23 mouse cellular contexts compared by ENCODE assay signal in genomic region chr1:193516395-193516794, GRCm38 (mm10).
A peak's percentile ranks its signal among the peaks of the same experiment; 100 is the strongest.
DNase-seq lines count a peak whose midpoint lies in the region; ATAC-seq and TF ChIP-seq lines count a peak whose summit lies in the region.
"Had no signal": no experiment of that assay in that cellular context is flagged by ENCODE, and none has a peak within 500 bp of the region (broad histone marks: within the 10 kb centered on the region; RNA-seq: fewer than 3 reads in every experiment).

No protein-coding gene starts in this region.

- no peak for ATAC-seq in lung, embryonic 14.5 days (ENCODE audit: insufficient read depth)
- no peak for ATAC-seq in embryonic facial prominence, embryonic 14.5 days (ENCODE audit: low read depth)
- no peak for ATAC-seq in megakaryocyte-erythroid progenitor cell, adult 5-6 weeks (replicated peaks; ENCODE audit: low FRiP score, low TSS enrichment, poor library complexity, severe bottlenecking)
- ATAC-seq: forebrain, embryonic 15.5 days; hindbrain, embryonic 16.5 days had no signal

- WGBS in lung, embryonic 14.5 days: 52% methylated on average over 3 of the region's 3 CpGs
- 60% methylated on average over 3 of the region's 3 CpGs for WGBS in embryonic facial prominence, embryonic 14.5 days

- H3K4me2 ChIP-seq in lung, embryonic 14.5 days: no peak overlapping the region
- H3K4me2 ChIP-seq in embryonic facial prominence, embryonic 14.5 days (ENCODE audit: low read depth, low read length): no peak overlapping the region
- peak overlapping the region; percentile 49 for H3K4me2 ChIP-seq in myocyte (ENCODE audit: low read depth)
- H3K4me2 ChIP-seq: forebrain, embryonic 15.5 days; kidney, embryonic 15.5 days; liver, embryonic 13.5 days; midbrain, embryonic 11.5 days; neural tube, embryonic 13.5 days had no signal

- no peaks in the 10 kb centered on the region for H3K79me2 ChIP-seq in myocyte (ENCODE audit: control insufficient read depth, insufficient read depth)

- no peak overlapping the region for H3K9ac ChIP-seq in lung, embryonic 14.5 days
- no peak overlapping the region for H3K9ac ChIP-seq in embryonic facial prominence, embryonic 14.5 days (ENCODE audit: low read depth, low read length)
- H3K9ac ChIP-seq: forebrain, embryonic 15.5 days; kidney, embryonic 15.5 days; liver, embryonic 13.5 days; neural tube, embryonic 13.5 days had no signal

- no peaks in the 10 kb centered on the region for H3K9me3 ChIP-seq in lung, embryonic 14.5 days (ENCODE audit: low read depth, low read length)
- H3K9me3 ChIP-seq in embryonic facial prominence, embryonic 14.5 days (ENCODE audit: control insufficient read depth, low read length): no peaks in the 10 kb centered on the region
- H3K9me3 ChIP-seq: forebrain, embryonic 15.5 days; kidney, embryonic 15.5 days; liver, embryonic 13.5 days; neural tube, embryonic 13.5 days had no signal

- no peak for TF ChIP-seq POLR2A in myocyte (IDR thresholded peaks at IDR 0.05; ENCODE audit: insufficient read length, low read depth)

- H3K36me3 ChIP-seq in lung, embryonic 14.5 days (ENCODE audit: insufficient read depth): no peaks in the 10 kb centered on the region
- H3K36me3 ChIP-seq in embryonic facial prominence, embryonic 14.5 days (ENCODE audit: control insufficient read depth, insufficient read depth, low read length): no peaks in the 10 kb centered on the region
- no peaks in the 10 kb centered on the region for H3K36me3 ChIP-seq in myocyte (ENCODE audit: control insufficient read depth, insufficient read depth)
- H3K36me3 ChIP-seq: forebrain, embryonic 15.5 days; kidney, embryonic 15.5 days; liver, embryonic 13.5 days; neural tube, embryonic 13.5 days had no signal

- H3K27ac ChIP-seq in lung, embryonic 14.5 days (ENCODE audit: low read depth): no peak overlapping the region
- no peak overlapping the region; the same call in 1 of the 2 replicates for H3K27ac ChIP-seq in embryonic facial prominence, embryonic 14.5 days (replicated peaks; ENCODE audit: low read depth, low read length)
- H3K27ac ChIP-seq: forebrain, embryonic 15.5 days; kidney, embryonic 15.5 days; liver, embryonic 13.5 days; neural tube, embryonic 13.5 days had no signal

- no peak overlapping the region for H3ac ChIP-seq in myocyte (ENCODE audit: control insufficient read depth, insufficient read length)

- DNase-seq in lung, embryonic 14.5 days: peak; percentile 46
- DNase-seq in lung, postnatal 4 days: no peak
- peak; percentile 51 for DNase-seq in embryonic facial prominence, embryonic 14.5 days (ENCODE audit: low spot score)
- DNase-seq in urinary bladder, postnatal 10 days (ENCODE audit: low spot score): no peak
- no peak for DNase-seq in testis, postnatal 14 days (ENCODE audit: low spot score)
- DNase-seq: adrenal gland, postnatal 10 days; B cell, adult 2 months; cerebellum, adult 11 months; cerebellum, adult 9-10 months; heart, postnatal 14 days; kidney, adult 18-20 months; kidney, postnatal 25 days; liver, embryonic 13.5 days; lung, adult 18-20 months; lung, postnatal 10 days; right cerebral cortex, postnatal 25 days had no signal

- no peak for TF ChIP-seq CTCF in lung, embryonic 14.5 days (IDR thresholded peaks at IDR 0.05; ENCODE audit: low read depth)

- H3K4me3 ChIP-seq in lung, embryonic 14.5 days (ENCODE audit: low read depth, low read length): no peak overlapping the region
- H3K4me3 ChIP-seq in embryonic facial prominence, embryonic 14.5 days (ENCODE audit: low read depth, low read length): no peak overlapping the region
- H3K4me3 ChIP-seq in myocyte: no peak overlapping the region
- H3K4me3 ChIP-seq: forebrain, embryonic 15.5 days; kidney, embryonic 15.5 days; liver, embryonic 13.5 days; neural tube, embryonic 13.5 days had no signal

- no peaks in the 10 kb centered on the region for H3K27me3 ChIP-seq in lung, embryonic 14.5 days (ENCODE audit: insufficient read depth, low read length)
- no peaks in the 10 kb centered on the region for H3K27me3 ChIP-seq in embryonic facial prominence, embryonic 14.5 days (replicated peaks; ENCODE audit: control insufficient read depth, insufficient read depth, low read length)
- H3K27me3 ChIP-seq in myocyte (ENCODE audit: control insufficient read depth, insufficient read depth, insufficient read length): no peaks in the 10 kb centered on the region
- H3K27me3 ChIP-seq: forebrain, embryonic 15.5 days; kidney, embryonic 15.5 days; liver, embryonic 13.5 days; neural tube, embryonic 13.5 days had no signal

- H3K4me1 ChIP-seq in lung, embryonic 14.5 days (ENCODE audit: insufficient read depth): peaks cover 10% of the 10 kb centered on the region; the same call in 1 of the 2 replicates
- peaks cover 31% of the 10 kb centered on the region for H3K4me1 ChIP-seq in embryonic facial prominence, embryonic 14.5 days (ENCODE audit: control insufficient read depth, insufficient read depth, low read length)
- H3K4me1 ChIP-seq: forebrain, embryonic 15.5 days; liver, embryonic 13.5 days; neural tube, embryonic 13.5 days had no signal

TF ChIP-seq in myocyte, 11 proteins besides CTCF, POLR2A, EP300 and RAD21:
- TF ChIP-seq TCF3 (IDR thresholded peaks at IDR 0.05; ENCODE audit: insufficient read length, low read depth): no peak
- no peak for TF ChIP-seq MYOD1 (IDR thresholded peaks at IDR 0.05; ENCODE audit: control insufficient read depth in 1 of 3, insufficient read length in 2 of 3, low read depth in 2 of 3)
- TF ChIP-seq SRF (IDR thresholded peaks at IDR 0.05; ENCODE audit: control insufficient read depth, insufficient read length, low read depth): no peak
- no peak for TF ChIP-seq POLR2AphosphoS2 (IDR thresholded peaks at IDR 0.05; ENCODE audit: insufficient read length, low read depth)
- TF ChIP-seq E2F4 (IDR thresholded peaks at IDR 0.05; ENCODE audit: insufficient read depth): no peak
- TF ChIP-seq USF1 (IDR thresholded peaks at IDR 0.05; ENCODE audit: low read depth): no peak
- TF ChIP-seq CEBPB (IDR thresholded peaks at IDR 0.05; ENCODE audit: insufficient read depth, poor library complexity, severe bottlenecking): no peak
- no peak for TF ChIP-seq REST (IDR thresholded peaks at IDR 0.05; ENCODE audit: insufficient read depth, insufficient read length)
- TF ChIP-seq TCF12 (IDR thresholded peaks at IDR 0.05; ENCODE audit: insufficient read depth, poor library complexity, severe bottlenecking): no peak
- no peak for TF ChIP-seq MYOG (IDR thresholded peaks at IDR 0.05; ENCODE audit: control insufficient read depth in 1 of 3, insufficient read depth in 1 of 3, insufficient read length in 2 of 3, low read depth in 2 of 3)
- no peak for TF ChIP-seq MAX (IDR thresholded peaks at IDR 0.05; ENCODE audit: low read depth)

Comparison
In these comparisons a context has a peak if more than half of its experiments do, and no peak if none do; other contexts are left out.
1. DNase-seq: peak in lung, embryonic 14.5 days (single experiment) and embryonic facial prominence, embryonic 14.5 days (single experiment); none in lung, postnatal 4 days (0 of 2), urinary bladder, postnatal 10 days (single experiment) and testis, postnatal 14 days (single experiment).